Mouse (Mus musculus) cerebellum, adult 8-10 months (tissue): Measurements from ENCODE around the gene Ets1.
A peak's percentile ranks its signal among the peaks of the same experiment; 100 is the strongest.

ENCODE experiments used
- DNase-seq: peaks from one replicate; pipeline ENCODE4 v3.0.0; 2022

The Ets1 gene

GRCm38 (mm10) chr9:32731787-32732186 is 95.8 kb downstream of the Ets1 start:
- DNase-seq = no peak

GRCm38 (mm10) chr9:32735071-32735470 is 99.0 kb downstream of the Ets1 start:
- no peak for DNase-seq

GRCm38 (mm10) chr9:32736051-32736450 is 100.0 kb downstream of the Ets1 start:
- DNase-seq = no peak

GRCm38 (mm10) chr9:32739988-32740387 is 104.0 kb downstream of the Ets1 start:
- DNase-seq = no peak

DNA sequence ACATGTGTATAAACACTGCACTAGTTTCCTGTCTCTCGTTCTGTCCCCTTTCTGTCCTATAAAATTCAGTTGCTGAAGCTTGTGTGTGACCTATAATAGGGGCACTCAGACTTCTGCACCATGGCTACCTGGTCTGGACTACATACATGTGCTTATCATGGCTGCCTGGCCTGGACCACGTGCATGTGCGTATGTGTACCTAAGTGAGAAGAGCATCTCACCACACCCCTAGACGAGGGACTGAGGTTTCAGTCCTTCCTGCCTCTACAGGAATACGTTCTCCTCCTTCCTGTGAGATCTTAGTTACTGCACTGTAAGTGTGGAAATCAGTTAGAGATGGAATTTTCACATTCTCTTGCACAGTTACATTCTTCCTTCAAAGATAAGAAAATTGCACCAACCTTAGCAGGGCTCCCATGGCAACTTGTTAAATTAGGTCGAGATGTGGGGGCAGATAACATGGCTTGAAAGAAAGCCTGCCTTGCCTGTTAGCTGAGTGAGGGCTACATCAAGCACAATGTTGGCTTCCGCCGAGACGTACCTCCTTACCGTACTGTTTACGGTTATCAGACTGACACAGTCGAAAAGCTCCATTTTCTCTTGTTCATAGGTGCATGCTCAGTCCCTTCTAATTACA is 104.8 kb downstream of the Ets1 start:
- no peak for DNase-seq

GRCm38 (mm10) chr9:32741681-32742080 is 105.7 kb downstream of the Ets1 start:
- no peak for DNase-seq

- no peak for DNase-seq
These were observed 107.1 kb downstream of the Ets1 start for GRCm38 (mm10) chr9:32743157-32743556.

DNA sequence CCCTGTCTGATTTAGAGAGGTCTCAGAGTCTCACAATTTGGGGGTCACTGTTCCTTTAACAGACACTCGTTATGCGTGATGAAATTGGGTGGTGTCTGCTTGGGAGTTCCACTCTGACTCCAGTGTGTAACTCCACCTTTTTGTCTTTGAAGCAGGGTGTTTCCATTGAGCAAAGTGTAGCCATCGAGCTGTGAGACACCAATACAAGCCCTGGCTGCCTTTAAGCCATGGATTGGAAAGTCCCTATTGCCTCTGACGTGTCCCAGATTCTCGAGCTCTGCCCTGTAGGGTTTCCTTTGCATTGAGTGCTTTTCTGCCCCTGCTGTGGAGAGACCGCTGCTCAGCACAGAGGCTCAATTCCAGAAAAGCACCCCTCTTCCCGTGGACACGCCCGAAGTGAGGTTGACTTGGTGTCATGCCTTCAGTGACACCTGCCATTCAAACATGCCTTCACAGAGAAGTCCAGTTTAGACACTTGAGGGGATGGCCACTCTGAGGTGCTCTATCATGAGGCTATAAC is 107.7 kb downstream of the Ets1 start:
- no peak for DNase-seq

DNA sequence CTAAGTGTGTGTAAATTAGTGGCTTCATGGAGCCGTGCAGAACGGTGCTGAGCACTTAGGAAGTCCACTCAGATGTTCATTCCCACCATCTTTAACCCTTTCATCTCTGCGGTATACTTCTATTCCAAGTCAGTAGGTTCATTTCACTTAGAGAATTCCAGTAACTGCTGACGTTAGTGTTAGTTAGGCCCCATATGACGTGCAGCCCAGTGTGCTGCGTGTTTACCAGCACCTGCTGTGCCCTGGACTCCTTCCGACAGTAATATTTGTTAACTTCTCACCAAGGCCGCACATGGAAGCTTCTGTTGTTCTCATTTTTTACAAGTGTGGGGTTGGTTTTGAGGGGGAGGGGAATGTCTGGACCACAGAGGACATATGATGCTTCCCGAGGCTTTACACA is 108.3 kb downstream of the Ets1 start:
- DNase-seq = no peak

GRCm38 (mm10) chr9:32745079-32745763 is 109.2 kb downstream of the Ets1 start:
- no peak for DNase-seq

GRCm38 (mm10) chr9:32745998-32746397 is 110.0 kb downstream of the Ets1 start:
- no peak for DNase-seq

DNA sequence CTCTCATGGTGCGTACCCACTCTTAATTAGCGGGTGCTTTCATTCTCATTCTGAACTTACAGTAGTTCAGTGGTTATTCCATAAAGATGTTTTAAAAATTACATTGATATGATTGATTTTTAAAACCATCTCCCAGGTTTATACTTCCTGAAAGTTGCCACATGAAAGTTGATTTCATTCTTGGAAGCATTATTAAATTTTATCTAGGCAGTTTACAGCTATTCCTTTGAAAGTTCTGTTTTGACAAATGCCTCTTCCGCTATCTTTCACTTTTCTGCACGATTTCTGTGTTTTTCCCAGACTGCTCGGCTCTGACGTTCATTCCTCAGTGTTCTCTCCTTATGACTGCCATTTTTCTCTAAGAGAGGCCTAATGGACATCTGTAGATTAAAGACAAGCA is 110.6 kb downstream of the Ets1 start:
- no peak for DNase-seq

DNA sequence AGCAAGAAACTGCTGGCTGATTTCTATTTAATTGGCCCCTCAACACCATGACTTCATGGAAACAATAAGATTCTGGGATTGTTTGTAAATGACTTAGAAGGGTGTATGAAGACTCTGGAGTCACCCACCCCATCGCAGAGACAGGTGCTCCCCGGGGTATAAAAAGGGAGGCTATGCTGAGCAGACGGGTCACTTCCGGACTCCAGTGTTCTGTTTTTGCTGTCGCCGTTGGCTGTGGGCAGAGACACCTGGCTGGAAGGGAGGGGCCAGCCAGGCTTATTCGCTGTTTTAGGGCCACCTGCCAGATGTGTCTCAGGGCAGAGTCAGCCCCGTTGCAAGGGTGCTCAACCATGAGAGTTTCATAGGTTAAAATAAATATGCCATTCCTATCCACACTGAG is 111.6 kb downstream of the Ets1 start:
- DNase-seq = no peak

GRCm38 (mm10) chr9:32748552-32748951 is 112.5 kb downstream of the Ets1 start:
- DNase-seq = no peak

GRCm38 (mm10) chr9:32749721-32750480 is 113.9 kb downstream of the Ets1 start:
- DNase-seq = no peak

GRCm38 (mm10) chr9:32752602-32753001 is 116.6 kb downstream of the Ets1 start:
- DNase-seq = no peak

- no peak for DNase-seq
These were observed 118.3 kb downstream of the Ets1 start for GRCm38 (mm10) chr9:32754311-32754710.

- no peak for DNase-seq
These were observed 120.0 kb downstream of the Ets1 start for GRCm38 (mm10) chr9:32756002-32756401.

DNA sequence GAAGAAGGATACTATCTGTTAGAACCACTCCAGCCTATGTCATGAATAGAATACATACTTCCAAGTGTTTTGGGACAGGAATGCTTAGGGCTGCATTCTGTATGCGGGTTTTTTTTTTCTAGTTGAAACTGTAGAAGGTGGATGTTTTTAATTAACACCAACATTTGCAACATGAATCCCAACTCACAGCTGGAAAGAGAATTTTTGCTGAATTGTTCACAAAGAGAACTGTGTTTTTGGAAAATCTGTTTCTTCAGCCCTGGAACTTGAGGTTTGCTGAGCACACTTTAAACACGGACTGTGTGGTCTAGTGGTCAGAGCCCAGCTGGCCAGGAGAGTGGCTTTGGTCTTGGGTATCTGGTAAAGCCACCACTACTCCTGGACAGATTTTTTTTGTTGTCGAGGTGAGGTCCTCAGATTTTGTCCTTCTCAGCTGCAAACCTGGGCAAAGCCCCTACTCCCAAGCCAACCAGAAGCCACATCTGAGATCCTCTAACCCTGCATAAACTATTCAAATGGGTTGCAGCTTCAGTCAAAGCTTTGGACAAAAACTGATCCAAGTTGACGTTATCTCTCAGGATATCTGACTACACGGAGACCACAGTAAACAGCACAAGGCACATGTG is 122.4 kb downstream of the Ets1 start:
- DNase-seq = no peak

GRCm38 (mm10) chr9:32760649-32761157 is 124.7 kb downstream of the Ets1 start:
- no peak for DNase-seq

DNA sequence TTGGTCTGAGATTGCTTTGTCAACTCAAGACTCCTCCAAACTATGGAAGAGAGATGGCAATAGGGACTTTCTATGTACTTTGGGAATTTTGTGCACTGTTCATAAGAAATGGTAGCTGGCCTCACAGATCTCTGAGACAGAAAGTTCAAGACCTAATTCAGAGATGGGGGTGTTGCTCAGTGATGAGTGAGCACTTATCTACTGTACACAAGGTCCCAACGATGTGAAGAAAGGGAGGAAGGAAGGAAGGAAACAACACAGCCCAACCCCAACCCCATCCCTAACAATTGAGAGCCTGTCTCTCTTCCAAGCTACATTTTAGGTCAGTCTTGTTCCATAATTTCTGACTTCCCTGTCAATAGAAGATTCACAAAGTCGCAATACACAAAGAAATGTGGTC is 125.3 kb downstream of the Ets1 start:
- DNase-seq = no peak

- peak; percentile 10 for DNase-seq
These were observed 128.4 kb downstream of the Ets1 start for GRCm38 (mm10) chr9:32764374-32764773.

DNA sequence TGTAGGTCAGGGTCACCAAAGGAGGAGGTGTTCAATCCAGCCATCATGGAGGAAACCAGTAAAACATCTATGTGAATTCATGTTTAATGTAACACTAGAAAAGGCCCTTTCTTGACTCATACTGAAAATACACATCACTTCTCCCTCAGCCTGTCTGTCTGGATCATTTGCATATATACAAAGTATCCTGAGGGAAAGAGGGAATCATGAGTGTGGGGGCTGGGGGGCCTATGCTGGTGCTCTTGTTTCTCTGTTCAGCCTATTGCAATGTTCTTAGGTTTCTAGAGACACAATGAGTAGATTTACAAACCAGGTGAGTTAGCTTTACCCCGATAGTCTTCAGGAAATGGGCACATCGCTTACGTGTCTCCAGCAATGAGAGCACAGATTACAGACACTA is 129.1 kb downstream of the Ets1 start:
- no peak for DNase-seq
